Mouse (Mus musculus): ENCODE results near the gene Syn3. TPM values are rescaled to one million over a fixed set of nuclear protein-coding genes. Genes with fewer than 3 reads are reported as not detected.

Gene Syn3
- polyA plus RNA-seq (2015; fragmentation: Nextera tagmentation; extraction: Ambion mirVana) = 0.16 and 0.17 TPM in 2 replicates

GRCm38 (mm10) chr10:86498673-86499391, at the start of gene Syn3:
Syn3 (minus strand) TSS chr10:86498896.

GRCm38 (mm10) chr10:86300293-86301116, 198.2 kb downstream of the Syn3 start, which contains the start of gene Timp3:
Timp3 (plus strand) TSS chr10:86300372.

GRCm38 (mm10) chr10:86021749-86022473, 476.8 kb downstream of the Syn3 start, which contains the start of gene Fbxo7:
Fbxo7 (plus strand) TSS chr10:86021972.

DNA sequence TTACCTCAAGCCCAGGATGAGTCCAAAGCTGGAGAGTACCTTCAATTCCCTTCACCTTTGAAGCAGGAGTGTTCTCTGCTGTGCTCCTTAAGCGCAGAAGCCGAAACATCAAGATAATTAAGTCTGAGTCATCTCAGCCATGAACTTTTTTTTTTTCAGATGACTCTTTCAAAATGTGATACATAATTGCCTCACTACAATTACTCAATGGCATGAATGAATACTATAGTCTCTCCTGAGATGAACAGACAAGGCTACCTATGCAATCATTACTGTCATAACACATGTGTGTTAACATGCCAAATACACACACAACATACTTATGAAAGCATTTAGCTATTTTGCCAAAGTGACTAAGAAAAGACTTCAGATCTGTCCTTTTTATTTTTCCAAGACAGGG, 486.9 kb downstream of the Syn3 start, which contains the start of gene Bpifc:
Gene Bpifc (minus strand): TSS at position 115 of the 400 bp plus-strand sequence.

Other genes with a start within 250 kb of the Syn3 start
- gene Timp3, start 198.5 kb downstream of the Syn3 start, polyA plus RNA-seq (2015; fragmentation: Nextera tagmentation; extraction: Ambion mirVana) = 36.5 and 38.6 TPM in 2 replicates
- gene Hsp90b1, start 206.6 kb upstream of the Syn3 start, polyA plus RNA-seq (2015; fragmentation: Nextera tagmentation; extraction: Ambion mirVana) = 132 and 169 TPM in 2 replicates
- gene Ttc41, start 206.9 kb upstream of the Syn3 start, polyA plus RNA-seq (2015; fragmentation: Nextera tagmentation; extraction: Ambion mirVana) = 0.62 and 0.76 TPM in 2 replicates

Measured in skeletal muscle tissue, postnatal 0 days (tissue).